Mouse (Mus musculus) bone marrow macrophage, adult 2 months (primary cell): ENCODE results near the gene Lcor.

Experiments
- CTCF ChIP-seq: IDR thresholded peaks from 2 replicates; pipeline ENCODE4 v1.5.1; 2012; ENCODE audit warnings: low read depth, mild to moderate bottlenecking, low read length, moderate library complexity
- POLR2A ChIP-seq: IDR thresholded peaks from 2 replicates; pipeline ENCODE4 v1.6.1; 2012; ENCODE audit warnings: mild to moderate bottlenecking, low read depth, low read length, borderline replicate concordance

DNA sequence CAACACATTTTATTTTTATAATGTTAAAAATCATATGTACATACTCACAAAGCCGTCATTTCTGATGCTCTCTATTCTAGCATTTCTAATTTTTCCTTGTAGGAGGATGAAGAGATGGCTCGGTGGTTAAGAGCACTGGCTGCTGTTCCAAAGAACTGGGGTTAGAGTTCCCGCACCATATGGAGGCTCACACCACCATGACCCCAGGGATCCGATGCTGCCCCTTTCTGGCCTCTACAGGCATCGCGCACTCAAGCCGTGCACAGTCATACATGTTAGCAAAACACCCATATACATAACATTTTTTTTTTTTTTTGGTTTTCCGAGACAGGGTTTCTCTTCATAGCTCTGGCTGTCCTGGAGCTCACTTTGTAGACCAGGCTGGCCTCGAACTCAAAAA, 46.0 kb upstream of the Lcor start:
- TF ChIP-seq CTCF (no peak), POLR2A (no peak)
